Mouse (Mus musculus) intestine, postnatal 0 days (tissue): ENCODE measurements around the gene Dzip3. TPM values are rescaled to one million over a fixed set of nuclear protein-coding genes. Genes with fewer than 3 reads are reported as not detected.

Experiments
- ATAC-seq: fragments of 200-750 bp; cut with Nextera tagmentation; 2 replicates; pipeline ENCODE4 v1.8.0; 2017; ENCODE audit warnings: mild to moderate bottlenecking, moderate TSS enrichment, moderate library complexity
- H3K27ac ChIP-seq: fragments of 300-500 bp; sonication (generic); 2 replicates; pipeline ENCODE4 v1.5.1; 2014; ENCODE audit warnings: mild to moderate bottlenecking, low read depth, low read length, moderate library complexity
- H3K27me3 ChIP-seq: fragments of 300-500 bp; sonication (generic); replicated peaks from 2 replicates; pipeline ENCODE4 v1.6.1; 2014; ENCODE audit warnings: low read length, mixed read lengths; ENCODE audit not compliant: control insufficient read depth, insufficient read depth
- H3K36me3 ChIP-seq: fragments of 300-500 bp; sonication (generic); 2 replicates; pipeline ENCODE4 v1.6.1; 2014; ENCODE audit warnings: mild to moderate bottlenecking, moderate library complexity; ENCODE audit not compliant: control insufficient read depth, insufficient read depth
- H3K4me1 ChIP-seq: fragments of 300-500 bp; sonication (generic); replicated peaks from 2 replicates; pipeline ENCODE4 v1.6.1; 2014; ENCODE audit warnings: antibody characterized with exemption, low read length, mixed read lengths; ENCODE audit not compliant: control insufficient read depth, insufficient read depth
- H3K4me2 ChIP-seq: fragments of 300-500 bp; sonication (generic); replicated peaks from 2 replicates; pipeline ENCODE4 v1.6.1; 2014; ENCODE audit warnings: low read depth, mild to moderate bottlenecking, moderate library complexity
- H3K4me3 ChIP-seq: fragments of 300-500 bp; sonication (generic); 2 replicates; pipeline ENCODE4 v1.5.1; 2014; ENCODE audit warnings: low read depth, low read length
- H3K9ac ChIP-seq: fragments of 300-500 bp; sonication (generic); 2 replicates; pipeline ENCODE4 v1.6.1; 2014; ENCODE audit warnings: mild to moderate bottlenecking, low read depth, low read length
- H3K9me3 ChIP-seq: fragments of 300-500 bp; sonication (generic); 2 replicates; pipeline ENCODE4 v1.6.1; 2016; ENCODE audit warnings: mixed run types; ENCODE audit not compliant: control insufficient read depth
- CTCF ChIP-seq: sonication (generic); IDR thresholded peaks from 2 replicates; pipeline ENCODE4 v1.5.1; 2016; ENCODE audit warnings: low read depth, mild to moderate bottlenecking, control low read depth, antibody characterized with exemption, moderate library complexity
- WGBS: fragments of 180-500 bp; shearing (Covaris S2); extraction: QIAGEN DNeasy Blood & Tissue Kit; methylation state at CpG from one replicate; pipeline ENCODE4 v1.1.7; 2014; 5-methylcytosine and 5-hydroxymethylcytosine counted together
- polyA plus RNA-seq: library from polyadenylated mRNA; unstranded; fragments of >200 nt; fragmentation: Nextera tagmentation; extraction: Ambion mirVana; gene quantifications from 2 replicates; pipeline ENCODE4 v1.2.1, GENCODE M21; 2015

The Dzip3 gene
- polyA plus RNA-seq, result 4.2 and 4.8 TPM in 2 replicates

DNA sequence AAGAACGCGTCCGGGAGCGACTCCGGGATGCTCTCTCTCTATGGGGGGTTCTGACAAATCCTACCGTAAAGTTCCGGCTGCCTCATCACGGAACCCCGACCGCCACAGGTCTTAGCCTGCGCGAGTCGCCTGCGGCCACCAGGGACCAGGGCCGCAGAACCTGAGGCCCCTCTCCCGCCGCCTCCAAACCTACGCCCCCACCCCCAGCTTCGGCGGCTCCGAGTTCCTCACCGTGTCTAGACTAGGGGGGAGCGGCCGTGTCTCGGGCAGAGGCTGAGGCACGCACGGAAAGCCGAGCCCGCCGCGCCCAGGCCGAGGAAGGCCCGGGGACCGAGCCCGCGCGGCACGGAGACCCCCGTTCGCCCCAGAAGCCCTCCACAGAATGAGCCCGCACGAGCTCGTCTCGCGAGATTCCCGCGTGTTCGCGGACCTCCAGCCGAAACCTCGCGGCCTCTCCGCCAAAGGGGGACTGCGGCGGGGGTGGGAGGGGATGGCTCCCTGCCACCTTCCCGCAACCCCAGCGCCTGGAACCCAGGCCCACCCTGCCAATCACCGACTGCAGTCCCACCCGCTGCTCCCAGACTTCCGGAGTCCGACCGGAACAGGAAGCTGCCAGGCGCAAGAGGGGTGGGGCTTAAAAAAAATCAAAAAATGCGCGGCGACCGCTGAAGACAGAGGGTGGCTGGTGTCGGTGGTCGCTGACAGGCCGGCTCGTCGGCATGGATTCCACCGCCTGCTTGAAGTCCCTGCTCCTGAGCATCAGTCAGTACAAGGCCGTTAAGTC is at the start of gene Dzip3, which contains the start of gene Cip2a:
Gene Dzip3 (minus strand): TSS at position 607 of the 784 bp plus-strand sequence.
Gene Cip2a (plus strand): TSS at position 627 of the 784 bp plus-strand sequence.
- under 1% methylated on average over 72 of the region's 74 CpGs for WGBS
- H3K9me3 ChIP-seq, result no peaks in the 10 kb centered on the region
- peak within 1 kb of the TSS; percentile 97 for H3K9ac ChIP-seq
- peak within 1 kb of the TSS; percentile 99 for H3K4me3 ChIP-seq
- H3K4me1 ChIP-seq, result no peaks in the 10 kb centered on the region
- peak within 1 kb of the TSS; percentile 89 for H3K4me2 ChIP-seq
- H3K36me3 ChIP-seq, result no peaks in the 10 kb centered on the region
- peak within 1 kb of the TSS; percentile 90 for H3K27ac ChIP-seq
- peak; percentile 15; the same call in 1 of the 2 replicates for TF ChIP-seq CTCF
- H3K27me3 ChIP-seq, result no peaks in the 10 kb centered on the region
- peak; percentile 95 for ATAC-seq

DNA sequence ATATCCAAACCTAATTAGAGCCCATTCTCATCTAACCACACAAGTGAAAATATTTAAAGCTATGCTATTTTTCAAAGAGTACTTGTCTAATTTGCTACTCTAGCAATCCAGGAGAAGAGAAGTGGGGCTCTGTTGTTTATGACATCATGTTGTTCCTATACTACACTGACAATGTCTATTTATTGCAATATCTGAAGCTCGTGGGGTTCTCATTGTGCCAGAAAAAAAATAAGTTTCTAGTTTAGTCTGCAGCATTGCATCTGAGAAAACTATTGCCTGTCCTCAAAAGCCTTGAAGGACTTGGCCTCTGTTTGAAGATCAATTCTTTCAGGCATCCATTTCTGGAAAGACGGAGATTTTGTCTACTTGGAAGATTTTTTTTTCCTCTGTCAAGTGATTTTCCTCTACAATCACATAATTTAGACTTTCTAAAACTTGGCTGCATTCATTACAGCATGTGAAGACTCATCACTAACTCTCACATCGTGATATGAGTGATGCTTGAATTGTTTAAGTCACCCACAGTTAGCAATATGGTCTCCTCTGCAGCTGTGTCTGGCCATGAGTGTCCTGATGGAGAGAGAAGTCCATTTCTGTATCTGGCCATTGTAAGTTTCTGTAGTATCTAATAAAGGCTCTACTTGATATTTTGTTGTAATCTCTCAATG is 46.7 kb upstream of the Dzip3 start:
- WGBS, result 77% methylated on average over 3 of the region's 3 CpGs
- H3K36me3 ChIP-seq, result no peaks in the 10 kb centered on the region
- no peak for TF ChIP-seq CTCF

DNA sequence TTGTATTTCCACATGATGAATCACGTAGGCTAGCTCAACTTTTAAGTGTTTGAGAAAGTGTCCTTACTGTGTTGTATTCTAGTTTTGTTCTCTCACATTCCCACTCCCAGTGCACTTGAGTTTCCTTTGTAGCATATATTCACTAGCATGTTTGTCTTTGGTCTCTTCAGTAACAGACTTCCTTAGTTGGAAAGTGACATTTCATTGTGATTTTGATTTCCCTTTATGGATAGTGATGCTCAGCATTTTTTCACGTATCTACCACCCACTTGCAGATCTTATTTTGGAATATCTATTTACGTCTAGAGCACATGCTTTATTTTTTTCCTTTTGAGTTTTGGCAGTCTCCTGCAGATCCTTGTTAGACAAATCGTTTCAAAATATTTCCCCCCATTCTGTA is 43.8 kb upstream of the Dzip3 start:
- Histone ChIP-seq H3K4me3 (no peak overlapping the region), H3K4me2 (no peak overlapping the region), H3K27me3 (no peaks in the 10 kb centered on the region), H3K9ac (no peak overlapping the region), H3K36me3 (no peaks in the 10 kb centered on the region), H3K27ac (no peak overlapping the region), H3K9me3 (no peaks in the 10 kb centered on the region), H3K4me1 (no peaks in the 10 kb centered on the region)
- ATAC-seq, result no peak
- 77% methylated on average over 4 of the region's 4 CpGs for WGBS
- TF ChIP-seq CTCF, result no peak

More for the DNA sequence above, 46.7 kb upstream of the Dzip3 start:
- no peaks in the 10 kb centered on the region for H3K4me1 ChIP-seq
- H3K9ac ChIP-seq, result no peak overlapping the region
- no peaks in the 10 kb centered on the region for H3K27me3 ChIP-seq
- no peak overlapping the region for H3K4me3 ChIP-seq
- no peak overlapping the region for H3K4me2 ChIP-seq
- no peaks in the 10 kb centered on the region for H3K9me3 ChIP-seq
- ATAC-seq, result no peak
- no peak overlapping the region for H3K27ac ChIP-seq

DNA sequence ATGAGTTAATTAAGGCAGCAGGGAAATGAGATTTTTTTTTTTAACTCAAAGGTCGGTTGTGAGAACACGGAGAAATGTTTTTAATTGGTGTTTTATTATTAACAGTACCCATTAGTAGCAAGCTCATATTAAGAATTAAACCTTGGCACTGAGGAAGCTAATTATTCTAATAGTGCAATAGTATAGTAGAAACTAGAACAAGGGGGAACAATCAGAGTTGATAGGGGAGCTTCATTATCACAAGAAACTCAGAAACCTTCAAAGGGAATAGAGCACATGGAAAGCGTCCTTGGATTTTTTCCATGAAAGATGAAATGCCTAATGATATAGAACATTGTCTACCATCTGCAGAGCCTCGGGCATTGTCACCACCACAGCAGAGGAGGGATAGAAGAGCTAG is 41.9 kb upstream of the Dzip3 start:
- Histone ChIP-seq H3K4me2 (no peak overlapping the region), H3K27me3 (no peaks in the 10 kb centered on the region), H3K36me3 (no peaks in the 10 kb centered on the region), H3K4me1 (no peaks in the 10 kb centered on the region), H3K9ac (no peak overlapping the region), H3K27ac (no peak overlapping the region), H3K9me3 (no peaks in the 10 kb centered on the region), H3K4me3 (no peak overlapping the region)
- WGBS, result 78% methylated on average over 4 of the region's 4 CpGs
- no peak for TF ChIP-seq CTCF
- no peak for ATAC-seq

GRCm38 (mm10) chr16:49016620-49017332 is 22.8 kb upstream of the Dzip3 start:
- 81% methylated on average over 5 of the region's 5 CpGs for WGBS
- no peak for ATAC-seq

GRCm38 (mm10) chr16:49004151-49004550 is 10.2 kb upstream of the Dzip3 start:
- Histone ChIP-seq H3K27ac (no peak overlapping the region), H3K36me3 (peaks cover 27% of the 10 kb centered on the region; the same call in 1 of the 2 replicates), H3K4me3 (no peak overlapping the region), H3K4me1 (no peaks in the 10 kb centered on the region), H3K4me2 (no peak overlapping the region), H3K9me3 (no peaks in the 10 kb centered on the region), H3K9ac (no peak overlapping the region), H3K27me3 (no peaks in the 10 kb centered on the region)
- no peak for TF ChIP-seq CTCF
- no peak for ATAC-seq
- 85% methylated on average over 5 of the region's 5 CpGs for WGBS

More at GRCm38 (mm10) chr16:49016620-49017332, 22.8 kb upstream of the Dzip3 start:
- no peak overlapping the region for H3K27ac ChIP-seq
- no peak overlapping the region for H3K4me3 ChIP-seq
- no peaks in the 10 kb centered on the region for H3K4me1 ChIP-seq
- H3K36me3 ChIP-seq, result peaks cover 10% of the 10 kb centered on the region
- H3K27me3 ChIP-seq, result no peaks in the 10 kb centered on the region
- H3K9me3 ChIP-seq, result no peaks in the 10 kb centered on the region
- H3K4me2 ChIP-seq, result no peak overlapping the region
- H3K9ac ChIP-seq, result no peak overlapping the region
- peak; percentile 62 for TF ChIP-seq CTCF
